Mouse (Mus musculus) monocyte, adult 5-6 weeks (primary cell): Measurements from ENCODE around the gene Cnga3. TPM values are rescaled to one million over a fixed set of nuclear protein-coding genes. Genes with fewer than 3 reads are reported as not detected.

ENCODE experiments used
- ATAC-seq: fragments of 153-309, 156-312 bp; replicated peaks from 2 replicates; pipeline ENCODE4 v1.8.0; 2017; ENCODE audit warnings: mild to moderate bottlenecking; ENCODE audit not compliant: low TSS enrichment, insufficient number of reproducible peaks, severe bottlenecking, poor library complexity, low FRiP score
- total RNA-seq: library from RNA; stranded (forward); fragments of 200-1000, 200-491, 200-594 nt; gene quantifications from 3 replicates; pipeline ENCODE4 v1.2.3, GENCODE M21; 2017

Cnga3 gene
- total RNA-seq, 1 experiment from 2014 or later: not detected

DNA sequence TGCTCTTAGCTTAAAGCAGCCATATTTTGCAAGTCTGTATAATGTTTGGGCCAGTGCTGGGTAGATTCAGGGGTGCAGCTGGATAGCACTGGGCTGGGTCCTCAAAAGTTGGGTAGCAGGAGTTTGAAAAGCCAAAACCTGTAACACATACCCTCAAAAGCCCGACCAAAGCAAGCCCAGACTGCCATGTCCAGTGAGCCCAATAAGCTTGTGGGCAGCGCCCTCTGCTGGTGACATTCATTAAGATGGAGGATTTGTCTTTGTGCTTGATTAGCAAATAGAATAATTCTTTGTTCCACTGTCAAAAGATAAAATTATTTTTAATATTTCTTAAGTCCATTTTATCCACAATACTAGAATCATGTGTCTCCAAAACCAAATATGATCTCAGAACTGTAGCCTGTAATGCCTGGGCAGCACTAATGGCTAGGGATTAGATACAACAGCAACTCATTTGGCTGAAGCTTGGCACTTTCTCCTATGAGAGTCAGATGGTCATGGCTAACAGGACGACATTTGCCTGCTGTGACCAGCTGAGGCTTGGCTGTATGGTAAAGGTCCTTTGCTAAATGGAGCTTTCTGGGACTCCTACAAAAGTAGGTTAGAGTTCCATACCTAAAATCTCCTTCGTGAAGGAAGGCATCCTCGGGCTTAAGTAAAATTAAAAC lies 36.5 kb downstream of the Cnga3 start:
- no peak; the same call in 1 of the 2 replicates for ATAC-seq

DNA sequence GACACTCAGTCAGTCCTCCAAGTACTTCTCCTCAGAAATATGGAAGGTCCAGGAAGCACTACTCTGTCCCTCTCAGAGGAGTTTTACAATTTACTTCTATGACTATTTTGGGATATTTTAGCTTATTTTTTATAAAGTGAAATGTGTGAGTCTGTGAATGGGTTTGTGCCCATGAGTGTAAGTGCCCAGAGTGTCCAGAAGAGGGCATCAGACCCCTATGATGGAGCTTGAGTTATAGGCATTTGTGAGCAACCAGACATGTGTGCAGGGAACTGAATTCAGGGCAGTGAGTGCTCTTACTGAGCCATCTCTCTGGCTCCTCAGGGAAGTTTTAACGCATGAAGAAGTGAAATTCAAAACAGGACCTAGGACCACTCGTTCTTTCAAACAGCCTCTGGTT lies 44.2 kb downstream of the Cnga3 start:
- ATAC-seq: no peak

DNA sequence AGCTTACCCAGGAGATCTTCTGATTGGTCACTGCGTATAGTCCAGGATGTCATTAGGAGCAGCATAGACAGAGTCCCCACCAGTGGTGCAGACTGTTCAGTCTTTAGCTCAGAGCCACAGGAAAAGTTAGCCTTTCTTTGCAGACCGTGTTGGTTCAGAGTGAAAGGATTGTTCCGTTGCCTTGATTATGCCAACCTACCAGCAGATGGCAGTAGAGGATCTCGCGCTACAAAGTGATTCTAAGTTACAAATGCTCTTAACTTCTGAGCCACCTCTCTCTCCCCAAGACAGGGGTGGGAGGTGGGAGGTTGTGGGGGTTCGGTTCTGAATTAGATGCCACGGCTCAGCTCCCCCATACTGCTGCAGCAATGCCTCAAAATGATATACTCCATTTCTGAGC lies 58.2 kb downstream of the Cnga3 start:
- ATAC-seq: peak; percentile 75

- ATAC-seq: no peak
Measured at GRCm38 (mm10) chr1:37286556-37286955, 72.3 kb downstream of the Cnga3 start.

DNA sequence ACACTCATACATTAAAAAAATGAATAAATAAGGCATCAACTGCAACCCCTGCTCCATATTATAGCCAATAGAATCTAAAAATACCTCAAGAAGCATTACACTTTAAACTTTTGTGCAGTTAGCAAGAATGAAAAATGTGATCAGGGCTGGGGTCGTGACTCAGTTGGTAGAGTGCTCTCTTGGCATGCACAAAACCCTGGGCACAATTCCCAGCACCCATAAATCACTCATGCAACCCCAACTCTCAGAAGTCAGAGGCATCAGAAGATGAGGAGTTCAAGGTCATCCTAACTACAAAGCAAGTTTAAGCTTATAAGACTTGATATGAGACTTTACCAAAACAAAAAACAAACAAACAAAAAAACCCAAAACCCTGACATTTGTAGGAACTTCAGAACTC lies 73.5 kb downstream of the Cnga3 start:
- no peak for ATAC-seq

GRCm38 (mm10) chr1:37288181-37288935 lies 74.1 kb downstream of the Cnga3 start:
- ATAC-seq: no peak

- ATAC-seq: no peak
Measured at GRCm38 (mm10) chr1:37288941-37289340, 74.7 kb downstream of the Cnga3 start.

DNA sequence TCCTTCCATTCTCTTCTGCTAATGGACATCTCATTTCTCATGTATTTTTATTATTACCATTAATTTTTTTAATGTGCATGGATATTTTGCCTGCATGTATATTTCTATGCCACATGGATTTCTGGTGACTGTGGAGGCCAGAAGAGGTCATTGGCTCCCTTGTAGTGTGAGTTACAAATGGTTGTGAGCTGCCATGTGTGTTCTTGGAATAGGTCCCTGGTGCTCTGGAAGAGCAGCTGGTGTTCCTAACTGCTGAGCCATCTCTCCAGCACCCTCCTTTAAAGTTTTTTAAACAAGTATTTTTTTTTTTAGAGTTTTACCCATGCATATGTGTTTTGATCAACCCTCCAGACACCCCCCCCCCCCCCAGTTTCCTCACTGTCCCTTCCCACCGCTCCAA lies 82.2 kb downstream of the Cnga3 start:
- ATAC-seq: no peak

DNA sequence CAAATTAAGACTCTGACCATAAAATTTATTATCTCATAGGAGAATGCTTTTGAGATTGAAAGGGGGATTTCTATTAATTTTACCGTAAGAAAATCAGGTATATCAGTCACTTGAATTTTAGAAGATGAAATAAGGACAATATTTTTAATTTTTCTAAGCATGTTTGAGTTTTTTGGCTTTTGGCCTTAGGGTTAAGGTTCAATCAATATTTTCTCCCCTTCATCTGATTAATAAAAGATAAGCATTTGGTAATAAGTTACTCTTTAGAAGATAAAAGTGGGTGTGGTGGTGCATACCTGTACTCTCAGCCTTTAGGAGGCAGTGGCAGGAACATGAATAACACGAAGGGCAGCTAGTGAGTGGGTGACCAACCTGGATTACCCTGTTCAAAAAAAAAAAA lies 84.7 kb downstream of the Cnga3 start:
- no peak for ATAC-seq

DNA sequence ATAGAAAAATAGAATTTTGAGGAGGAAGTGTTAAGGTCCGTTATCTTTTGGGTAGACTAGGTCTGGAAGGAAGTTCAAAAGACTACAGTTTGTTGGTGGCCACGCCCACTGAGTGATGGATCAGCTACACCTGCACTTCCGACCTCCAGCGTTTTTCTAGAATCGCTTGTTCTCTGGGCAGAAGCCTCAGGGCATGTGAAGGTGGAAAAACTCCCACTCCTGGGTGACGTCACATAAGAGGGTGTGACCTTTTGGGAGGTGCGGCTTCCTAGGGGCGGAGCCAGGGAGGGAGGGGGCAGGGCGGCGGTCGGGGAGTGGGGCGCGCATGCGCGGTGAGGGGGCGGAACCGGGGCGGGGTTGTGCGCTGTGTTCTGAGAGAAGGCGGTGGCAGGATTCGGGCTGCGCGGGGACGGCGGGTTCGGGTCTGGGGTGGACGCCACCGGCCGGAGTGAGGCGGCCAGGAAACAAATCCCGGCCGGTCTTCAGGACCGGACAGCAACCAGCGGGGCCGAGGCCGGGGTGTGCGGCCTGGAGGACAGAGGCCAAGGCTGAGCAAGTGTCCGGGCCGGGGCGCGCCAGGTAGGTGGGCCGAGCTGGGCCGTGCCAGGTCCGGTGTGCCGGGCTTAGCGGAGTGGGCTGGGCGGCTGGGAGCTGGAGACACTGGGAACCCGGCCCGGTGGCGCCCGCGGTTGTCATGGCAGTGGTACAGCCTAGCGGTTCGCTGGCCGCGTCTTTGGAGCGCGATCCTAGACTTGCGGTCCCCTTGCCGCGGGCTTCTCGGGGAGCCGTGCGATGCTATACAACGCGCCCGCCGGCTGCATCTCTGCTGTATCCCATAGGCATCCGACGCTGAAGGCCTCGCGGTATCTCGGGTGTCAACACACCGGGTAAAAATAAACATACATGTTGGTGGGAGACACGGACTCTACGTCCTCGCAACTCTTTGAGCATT lies 85.6 kb downstream of the Cnga3 start, which contains the start of gene Inpp4a:
Inpp4a (plus strand) TSS at position 326 of the 952 bp plus-strand sequence.
- ATAC-seq: peak; percentile 86

GRCm38 (mm10) chr1:37300650-37301049 lies 86.4 kb downstream of the Cnga3 start:
- peak; percentile 37 for ATAC-seq

- ATAC-seq: no peak
Measured at GRCm38 (mm10) chr1:37302801-37303200, 88.6 kb downstream of the Cnga3 start.

GRCm38 (mm10) chr1:37305691-37306287 lies 91.6 kb downstream of the Cnga3 start:
- ATAC-seq: no peak

GRCm38 (mm10) chr1:37307586-37307985 lies 93.4 kb downstream of the Cnga3 start:
- ATAC-seq: peak; percentile 62

- ATAC-seq: no peak
Measured at GRCm38 (mm10) chr1:37308021-37308742, 93.9 kb downstream of the Cnga3 start.

DNA sequence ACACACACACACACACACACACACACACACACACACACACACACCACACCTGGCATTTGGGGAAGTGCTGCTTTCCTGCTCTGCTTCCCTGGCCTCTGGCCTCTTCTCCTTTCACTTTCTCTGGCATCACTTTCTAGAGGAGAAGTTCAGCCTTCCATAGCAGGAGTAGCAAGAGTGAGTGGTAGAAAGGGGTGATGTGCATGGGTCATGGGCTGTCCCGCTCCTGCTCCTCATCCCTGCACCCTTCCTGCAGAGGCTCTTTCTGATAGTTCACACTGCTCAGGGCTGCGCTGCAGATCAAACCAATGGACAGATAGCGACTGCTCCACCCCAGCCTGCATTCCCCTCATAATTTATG lies 94.5 kb downstream of the Cnga3 start:
- ATAC-seq: peak; percentile 66

GRCm38 (mm10) chr1:37309939-37310515 lies 95.8 kb downstream of the Cnga3 start:
- ATAC-seq: no peak
